Mouse (Mus musculus): ENCODE results near the gene Elmod1.
"Not testable (repeated sequence)": the region's sequence is repeated elsewhere in the genome, so short reads cannot be mapped to it uniquely, and the experiment has no call there.

The Elmod1 gene

DNA sequence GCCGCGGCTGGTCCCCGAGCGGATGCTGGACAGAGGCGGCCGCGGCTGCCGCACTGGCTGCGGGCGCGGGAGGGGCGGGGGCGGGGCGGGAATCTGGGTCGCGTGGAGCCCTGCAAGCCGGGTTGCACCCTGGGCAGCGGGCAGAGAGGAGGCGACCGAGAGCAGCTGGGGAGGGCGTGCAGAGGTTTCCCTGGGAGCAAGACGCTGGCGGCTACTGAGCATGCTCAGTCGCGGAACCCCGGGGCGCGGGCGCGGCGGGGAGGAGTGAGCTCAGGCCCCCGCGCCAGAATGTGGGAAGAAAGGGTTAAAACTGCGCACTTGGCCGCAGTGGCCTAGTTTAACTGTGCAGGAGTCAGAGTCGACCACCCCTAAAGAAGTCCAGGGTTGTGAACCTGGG, at the start of gene Elmod1:
Gene Elmod1, minus strand, starts transcription at position 180 of the 397 bp plus-strand sequence.
- peak; percentile 65 to 71 for DNase-seq (ENCODE audit: low spot score in 2 of 2)

DNA sequence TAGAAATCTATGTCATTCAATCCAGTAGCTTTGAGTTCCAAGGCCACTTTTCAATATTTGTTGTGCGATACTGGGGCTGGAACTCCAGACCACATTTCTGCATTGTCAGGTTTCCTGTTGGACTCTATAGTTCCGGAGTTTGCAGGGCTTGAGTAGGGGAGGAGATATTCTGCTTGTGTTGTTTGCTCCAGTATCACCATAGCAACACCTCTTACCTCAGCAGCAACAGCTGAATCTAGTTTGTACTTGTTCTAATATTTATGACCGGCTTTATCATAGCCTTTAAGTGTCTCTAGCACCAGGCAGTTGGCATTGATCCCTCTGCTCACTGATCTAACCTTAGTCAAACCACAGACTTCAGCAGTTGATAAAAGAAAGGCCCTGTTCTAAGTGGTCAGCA, 47.7 kb upstream of the Elmod1 start:
- DNase-seq (ENCODE audit: low spot score in 2 of 2), result no peak

DNA sequence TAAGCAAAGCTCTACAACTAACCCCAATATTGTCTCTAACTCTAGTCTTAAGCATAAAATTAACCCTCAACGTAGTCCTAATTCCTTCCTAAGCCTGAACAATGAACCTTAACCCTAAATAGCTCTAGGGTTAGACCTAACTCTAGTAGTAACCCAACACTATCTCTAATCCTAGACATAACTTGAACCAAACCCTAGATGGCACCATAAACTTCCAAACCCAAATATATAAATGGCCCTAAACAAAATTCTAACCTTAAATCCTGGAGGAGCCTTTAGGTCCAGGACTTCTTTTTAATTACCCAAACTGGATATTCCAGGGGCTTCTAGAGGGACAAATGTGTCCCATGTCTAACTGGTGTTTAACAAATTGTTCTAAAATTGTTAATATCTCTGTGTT, 19.4 kb upstream of the Elmod1 start:
- no peak for DNase-seq (ENCODE audit: low spot score in 2 of 2)

DNA sequence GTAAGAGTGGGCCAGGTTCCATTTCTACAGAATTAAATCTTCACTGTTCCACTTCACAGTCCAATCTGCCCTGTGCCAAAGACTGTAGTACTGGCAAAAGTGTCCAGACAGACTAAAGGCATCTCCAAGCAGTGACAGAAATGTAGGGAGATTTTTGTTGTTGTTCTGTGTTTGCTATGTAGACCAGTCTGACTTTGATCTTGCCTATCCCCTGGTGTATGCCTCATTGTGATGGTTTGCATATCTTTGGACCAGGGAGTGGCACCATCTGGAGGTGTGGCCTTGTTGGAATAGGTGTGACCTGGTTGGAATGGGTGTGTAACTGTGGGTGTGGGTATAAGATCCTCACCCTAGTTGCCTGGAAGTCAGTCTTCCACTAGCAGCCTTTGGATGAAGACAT, 17.5 kb upstream of the Elmod1 start:
- DNase-seq (ENCODE audit: low spot score in 2 of 2), result not testable (repeated sequence)

DNA sequence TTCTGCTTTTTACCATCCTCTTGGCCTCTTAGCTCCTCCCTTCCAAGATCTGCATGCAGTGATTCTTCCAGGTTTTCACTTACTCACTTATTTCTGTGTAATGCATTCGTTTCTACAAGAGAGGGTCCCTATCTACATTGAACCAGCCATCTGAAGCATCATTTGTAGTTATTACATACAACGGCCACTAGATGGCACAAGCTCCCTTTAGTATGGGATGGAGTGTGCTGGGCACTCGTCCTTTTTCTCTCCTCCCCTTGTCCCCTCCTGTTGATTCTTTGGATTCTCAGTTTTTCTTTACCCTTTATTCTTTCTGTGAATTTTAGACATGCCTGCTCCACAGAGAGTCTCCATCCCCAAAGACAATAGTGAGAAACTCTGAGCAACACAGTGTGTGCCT, 15.8 kb upstream of the Elmod1 start:
- no peak for DNase-seq (ENCODE audit: low spot score in 2 of 2)

DNA sequence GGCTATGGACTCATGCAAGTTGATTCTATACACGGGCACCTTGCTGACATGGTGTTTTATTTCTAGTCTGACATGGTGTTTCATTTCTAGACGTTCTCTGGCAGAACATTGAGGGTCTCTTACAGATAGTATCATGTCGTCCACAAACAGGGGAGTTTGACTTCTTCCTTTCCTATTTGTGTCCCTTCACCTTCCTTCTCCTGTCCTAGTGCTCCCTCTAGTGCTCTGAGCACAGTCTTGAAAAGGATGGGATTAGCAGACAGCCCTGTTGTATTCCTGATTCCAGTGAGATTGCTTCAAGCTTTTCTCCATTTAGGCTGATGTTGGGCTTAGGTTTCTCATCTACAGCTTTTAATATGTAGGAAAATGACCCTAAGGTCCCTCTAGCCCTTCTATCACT, 11.9 kb upstream of the Elmod1 start:
- DNase-seq (ENCODE audit: low spot score in 2 of 2), result no peak

DNA sequence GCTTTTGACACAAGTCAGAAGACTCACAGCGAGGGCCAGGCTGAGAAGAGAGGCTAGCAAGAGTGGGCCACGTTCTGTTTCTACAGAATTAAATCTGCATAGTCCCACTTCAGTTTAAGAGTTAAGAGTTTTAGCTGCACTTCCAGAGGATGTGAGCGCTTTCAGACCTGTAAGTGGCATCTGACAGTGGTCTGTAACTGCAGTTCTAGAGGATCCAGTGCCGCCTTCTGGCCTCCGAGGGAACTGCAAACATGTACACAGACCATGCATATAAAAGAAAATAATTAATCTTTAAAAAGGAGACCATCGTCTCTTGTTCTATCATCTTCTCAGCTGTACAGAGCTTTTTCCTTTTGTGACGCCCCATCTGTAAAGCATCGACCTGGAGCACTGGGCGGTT, 9.8 kb upstream of the Elmod1 start:
- no peak for DNase-seq (ENCODE audit: low spot score in 2 of 2)

DNA sequence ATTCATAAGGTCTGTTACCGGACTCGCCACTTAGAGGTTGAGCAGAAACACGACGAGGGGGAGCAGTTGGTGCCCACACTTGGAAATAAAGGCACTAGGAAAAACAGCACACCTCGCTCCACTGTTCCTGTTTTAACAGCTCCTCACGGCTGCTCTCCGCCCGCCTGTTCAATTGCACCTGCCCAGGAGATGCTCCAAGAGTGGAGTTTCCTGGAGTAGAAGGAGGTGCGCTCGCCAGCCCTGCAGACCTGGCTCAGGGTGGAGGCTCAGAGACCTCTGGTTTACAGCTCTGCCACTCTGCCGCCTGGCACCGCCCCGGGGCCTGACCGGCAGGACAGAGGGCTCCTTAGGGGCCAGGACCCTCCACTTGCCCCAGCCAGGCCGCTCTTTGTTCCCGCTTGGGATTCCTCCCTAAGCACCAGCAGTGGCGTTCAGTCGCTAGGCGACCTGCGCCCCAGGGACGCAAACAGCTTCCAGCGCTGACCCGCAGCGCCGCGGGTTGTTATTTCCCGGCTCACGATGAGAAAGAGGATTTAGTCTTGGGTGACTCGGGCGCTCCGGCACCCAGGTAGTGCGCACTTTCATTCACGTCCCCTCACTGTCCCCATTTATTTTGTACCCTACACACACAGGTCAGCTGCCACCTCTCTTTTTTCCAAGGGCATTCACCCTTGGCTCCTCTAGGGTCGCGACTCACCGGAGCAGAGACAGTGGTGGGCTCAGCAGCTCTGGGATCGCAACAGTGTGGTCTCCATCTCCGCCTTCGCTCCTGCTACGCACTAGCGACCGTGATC, 576 bp downstream of the Elmod1 start:
- peak in 1 of 2 experiments; percentile 18 for DNase-seq (ENCODE audit: low spot score in 2 of 2)

DNA sequence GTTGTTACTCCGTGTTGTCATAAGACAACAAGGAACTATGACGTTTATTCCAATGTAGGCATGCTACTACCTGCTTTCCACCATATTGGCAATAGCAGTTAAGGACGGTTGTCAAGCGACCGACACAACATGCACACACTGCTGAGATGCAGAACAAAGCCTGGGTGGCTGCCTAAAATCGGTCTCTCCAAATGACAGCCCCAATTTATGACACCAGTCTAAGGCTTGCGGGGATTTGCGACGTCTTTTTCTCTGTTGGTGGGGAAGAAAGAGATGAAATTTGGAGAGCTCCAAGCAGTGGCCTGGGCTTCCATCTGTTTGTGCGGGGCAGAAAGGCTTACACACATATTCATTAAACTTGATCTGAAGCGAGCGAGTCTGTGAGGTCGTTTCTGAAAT, 1.2 kb downstream of the Elmod1 start:
- no peak for DNase-seq (ENCODE audit: low spot score in 2 of 2)

DNA sequence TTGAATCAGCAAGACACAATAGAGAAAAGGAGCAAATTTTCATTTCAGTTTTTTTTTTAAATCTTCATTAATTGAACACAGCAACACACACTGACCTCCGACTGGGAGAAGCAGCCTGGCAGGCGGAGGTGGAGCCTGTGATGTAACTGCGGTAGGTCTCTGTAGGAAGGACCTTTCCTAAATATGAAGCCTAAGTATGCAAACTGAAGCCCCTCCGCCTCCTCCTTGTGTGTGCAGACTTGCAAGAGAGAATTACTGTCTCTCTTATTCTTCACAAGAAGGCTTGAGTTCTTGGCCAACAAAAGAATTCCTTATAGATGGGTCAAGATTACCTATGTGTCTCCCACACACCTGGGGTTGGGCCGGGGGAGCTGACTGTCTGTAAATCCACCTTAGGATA, 1.9 kb downstream of the Elmod1 start:
- DNase-seq (ENCODE audit: low spot score in 2 of 2), result no peak

DNA sequence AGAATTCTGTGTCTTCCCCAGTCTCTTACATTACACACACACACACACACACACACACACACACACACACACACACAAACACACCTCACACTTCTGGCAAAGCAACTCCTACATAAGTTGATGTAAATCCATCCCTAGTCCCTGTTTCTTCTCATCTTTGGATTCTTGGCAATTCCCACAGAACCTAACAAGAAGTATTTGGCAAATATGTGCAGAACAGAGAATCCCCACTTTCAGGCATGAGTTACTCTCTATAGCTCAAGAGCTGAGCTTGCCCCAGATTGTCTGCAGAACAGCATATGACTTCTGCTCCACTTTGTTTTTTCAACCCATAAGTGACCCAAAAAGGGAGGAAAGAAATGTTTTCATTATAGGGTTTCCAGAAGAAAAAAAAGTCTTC, 2.7 kb downstream of the Elmod1 start:
- no peak for DNase-seq (ENCODE audit: low spot score in 2 of 2)

DNA sequence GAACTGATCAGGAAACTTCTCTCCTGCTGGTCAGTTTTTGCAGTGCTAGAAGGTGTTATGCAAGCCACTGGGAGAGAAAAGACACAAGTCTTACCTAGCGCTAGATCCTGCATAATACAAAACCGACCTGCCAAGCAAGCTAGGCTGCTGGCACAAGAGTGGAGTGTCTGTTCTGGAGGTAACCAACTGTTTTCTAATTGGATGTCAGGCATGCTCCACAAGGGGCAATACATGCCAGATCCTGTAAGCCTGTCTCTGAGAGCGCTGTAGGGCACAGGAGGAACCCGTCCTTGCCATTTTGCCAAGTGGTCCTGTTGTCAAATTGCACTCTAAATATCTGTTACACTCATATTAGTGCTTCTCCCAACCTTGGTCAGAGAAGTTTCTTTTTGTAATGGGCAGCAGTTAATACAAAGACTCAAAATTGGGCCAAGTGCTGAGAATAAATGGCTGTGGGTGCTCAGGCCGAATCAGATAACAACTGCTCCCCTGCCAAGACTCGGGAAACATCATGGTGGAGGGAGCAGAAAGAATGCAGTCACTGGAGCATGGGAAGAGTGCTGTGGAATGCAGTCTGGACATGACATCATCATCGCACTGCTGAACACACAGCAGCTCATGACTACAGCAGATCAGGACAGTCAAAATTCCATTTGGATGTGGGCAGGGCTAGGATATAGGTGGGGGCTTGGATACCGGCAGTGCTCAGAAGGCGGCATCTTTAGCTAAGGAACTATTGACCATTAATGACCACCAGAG, 7.3 kb downstream of the Elmod1 start:
- no peak for DNase-seq (ENCODE audit: low spot score in 2 of 2)

DNA sequence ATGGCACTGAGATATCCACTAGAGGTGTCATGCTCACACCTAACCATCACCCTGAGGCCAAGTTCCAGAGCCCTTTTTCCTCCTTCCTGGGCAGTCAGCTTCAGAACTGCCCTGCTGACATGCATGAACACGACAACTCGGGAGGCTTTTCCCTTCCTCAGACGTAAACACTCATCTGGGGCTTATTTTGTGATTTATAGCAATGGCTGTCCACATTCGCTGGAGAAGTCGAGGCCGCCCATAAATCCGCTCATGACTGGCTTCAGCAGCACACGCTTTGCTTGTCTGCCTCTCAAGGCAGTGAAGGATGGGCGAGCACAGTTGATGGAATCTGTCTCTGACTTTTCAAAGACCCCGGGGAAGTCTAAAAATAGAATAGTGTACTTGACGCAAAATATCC, 18.1 kb downstream of the Elmod1 start:
- no peak for DNase-seq (ENCODE audit: low spot score in 2 of 2)

DNA sequence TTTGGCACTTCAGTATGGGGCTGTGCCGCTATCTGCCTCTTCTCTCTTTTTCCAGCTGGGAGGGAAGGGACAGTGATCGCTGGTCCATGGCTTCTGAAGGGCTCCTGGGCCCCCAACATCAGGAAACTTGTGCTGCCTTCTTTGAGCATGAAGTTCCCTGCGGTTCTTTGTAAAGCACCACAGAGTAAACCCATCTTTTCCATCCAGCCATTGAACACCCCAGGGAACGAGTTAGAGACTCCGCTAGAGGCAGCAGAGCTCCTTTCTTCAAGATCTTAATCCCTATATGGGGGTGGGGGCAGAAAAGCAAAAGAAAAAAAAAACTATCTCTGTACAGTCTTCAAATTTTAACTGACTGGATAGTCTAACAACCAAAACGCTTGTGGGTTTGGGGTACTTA, 20.2 kb downstream of the Elmod1 start:
- no peak for DNase-seq (ENCODE audit: low spot score in 2 of 2)

DNA sequence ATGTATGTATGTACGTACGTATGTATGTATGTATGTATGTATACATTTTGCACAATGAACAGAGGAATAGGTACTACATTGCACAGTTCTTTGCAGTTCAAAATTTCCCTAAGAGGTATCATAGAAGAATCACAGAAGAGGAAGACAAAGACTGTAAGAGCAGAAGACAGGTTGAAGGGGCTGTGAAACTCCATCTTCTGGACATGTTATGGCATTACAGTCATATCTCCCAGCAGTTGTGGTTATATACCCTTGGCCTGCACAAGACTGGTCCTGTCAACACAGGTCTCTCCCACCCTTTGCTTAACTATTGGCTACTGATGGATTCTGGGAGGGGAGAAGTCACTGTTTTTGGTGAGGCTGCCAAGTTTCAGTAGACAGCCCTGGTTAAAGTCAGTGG, 27.6 kb downstream of the Elmod1 start:
- DNase-seq (ENCODE audit: low spot score in 2 of 2), result no peak

DNA sequence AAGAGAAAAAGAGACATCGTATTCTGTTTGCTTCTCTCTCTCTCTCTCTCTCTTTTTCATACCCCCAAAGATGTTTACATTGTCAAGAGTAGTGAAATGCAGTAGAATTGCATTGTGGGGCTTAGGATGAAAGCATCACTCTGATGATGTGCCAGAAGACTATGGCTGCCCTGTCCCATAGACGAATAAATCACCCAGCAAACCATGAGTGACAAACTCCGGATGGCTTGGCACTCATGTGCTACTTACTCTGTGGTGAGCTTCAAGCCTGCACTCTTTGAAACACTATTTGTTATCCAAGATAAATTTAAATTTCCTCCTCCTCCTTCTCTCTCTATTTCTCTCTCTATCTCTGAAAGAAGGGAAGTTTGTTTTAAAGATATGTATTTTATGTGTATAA, 36.5 kb downstream of the Elmod1 start:
- no peak for DNase-seq (ENCODE audit: low spot score in 2 of 2)

DNA sequence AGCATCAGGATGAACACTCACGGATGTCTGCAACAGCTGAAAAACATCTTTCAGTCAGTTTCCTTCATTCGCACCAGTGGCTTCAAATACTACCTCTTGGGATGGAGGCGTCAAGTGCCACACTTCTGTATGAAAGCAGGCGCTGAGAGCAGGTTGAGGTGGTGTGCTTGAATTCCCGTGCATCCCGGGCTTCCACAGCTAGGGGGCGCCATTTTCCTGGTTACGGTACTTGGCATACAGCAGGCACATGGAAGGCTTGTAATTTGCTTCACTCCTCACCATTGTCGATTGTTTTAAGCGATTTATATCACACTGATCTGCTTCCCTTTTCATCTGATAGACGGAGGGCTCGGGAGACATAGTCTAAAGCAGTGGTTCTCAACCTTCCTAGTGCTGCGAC, 40.9 kb downstream of the Elmod1 start:
- DNase-seq (ENCODE audit: low spot score in 2 of 2), result peak; percentile 48 to 61

DNA sequence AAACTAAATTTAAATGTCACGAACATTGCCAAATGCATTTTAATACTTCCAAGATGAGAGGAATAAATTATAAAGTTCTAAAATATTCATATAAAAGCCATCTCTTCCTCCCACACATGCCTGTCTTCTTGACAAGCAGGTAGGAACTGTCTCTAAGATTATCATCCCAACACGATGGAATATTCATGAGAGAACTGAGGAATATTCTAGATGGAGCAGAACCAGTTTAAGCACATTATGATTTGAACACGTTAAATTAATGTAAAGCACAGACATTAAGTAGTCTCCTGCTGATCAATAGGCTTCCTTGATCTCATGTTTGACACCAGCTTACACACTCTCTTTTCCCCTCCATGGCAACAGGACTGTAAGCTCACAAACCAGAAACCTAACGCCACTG, 41.7 kb downstream of the Elmod1 start:
- no peak for DNase-seq (ENCODE audit: low spot score in 2 of 2)

DNA sequence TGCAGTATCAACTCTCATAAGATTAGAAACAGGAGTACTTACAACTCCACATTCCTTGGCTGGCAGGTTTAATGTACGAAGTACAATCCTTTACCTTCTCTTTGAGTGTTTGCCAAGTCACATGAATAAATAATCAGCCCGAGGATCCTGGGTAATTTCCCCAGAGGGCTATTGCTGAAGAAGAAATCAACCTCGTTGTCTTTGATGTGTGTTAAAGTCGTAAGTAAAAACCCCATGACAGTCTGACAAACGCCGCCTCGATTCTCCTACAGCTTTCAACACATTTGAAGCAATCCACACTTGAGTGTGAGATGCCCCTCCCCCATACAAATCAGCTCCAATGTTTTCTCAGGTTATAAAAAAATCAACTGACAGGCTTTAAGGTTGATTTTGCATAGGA, 44.2 kb downstream of the Elmod1 start:
- DNase-seq (ENCODE audit: low spot score in 2 of 2), result no peak

DNA sequence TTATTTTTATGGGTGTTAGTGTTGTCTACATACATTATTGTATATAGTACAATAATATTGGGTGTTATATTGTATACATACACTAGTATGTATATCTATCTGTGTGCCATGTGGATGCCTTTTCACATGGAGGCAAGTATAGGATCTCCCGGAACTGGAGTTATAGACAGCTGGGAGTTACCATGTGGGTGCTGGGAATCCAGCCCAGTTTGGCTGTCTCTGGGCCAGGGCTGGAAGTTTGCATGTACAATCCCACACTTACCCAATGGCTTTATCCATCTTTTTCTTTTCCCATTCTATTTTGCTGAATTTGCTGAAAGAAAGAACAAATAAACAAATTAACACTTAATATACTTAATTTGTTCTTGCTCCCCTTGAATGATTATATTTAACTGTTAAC, 54.0 kb downstream of the Elmod1 start:
- no peak for DNase-seq (ENCODE audit: low spot score in 2 of 2)

DNA sequence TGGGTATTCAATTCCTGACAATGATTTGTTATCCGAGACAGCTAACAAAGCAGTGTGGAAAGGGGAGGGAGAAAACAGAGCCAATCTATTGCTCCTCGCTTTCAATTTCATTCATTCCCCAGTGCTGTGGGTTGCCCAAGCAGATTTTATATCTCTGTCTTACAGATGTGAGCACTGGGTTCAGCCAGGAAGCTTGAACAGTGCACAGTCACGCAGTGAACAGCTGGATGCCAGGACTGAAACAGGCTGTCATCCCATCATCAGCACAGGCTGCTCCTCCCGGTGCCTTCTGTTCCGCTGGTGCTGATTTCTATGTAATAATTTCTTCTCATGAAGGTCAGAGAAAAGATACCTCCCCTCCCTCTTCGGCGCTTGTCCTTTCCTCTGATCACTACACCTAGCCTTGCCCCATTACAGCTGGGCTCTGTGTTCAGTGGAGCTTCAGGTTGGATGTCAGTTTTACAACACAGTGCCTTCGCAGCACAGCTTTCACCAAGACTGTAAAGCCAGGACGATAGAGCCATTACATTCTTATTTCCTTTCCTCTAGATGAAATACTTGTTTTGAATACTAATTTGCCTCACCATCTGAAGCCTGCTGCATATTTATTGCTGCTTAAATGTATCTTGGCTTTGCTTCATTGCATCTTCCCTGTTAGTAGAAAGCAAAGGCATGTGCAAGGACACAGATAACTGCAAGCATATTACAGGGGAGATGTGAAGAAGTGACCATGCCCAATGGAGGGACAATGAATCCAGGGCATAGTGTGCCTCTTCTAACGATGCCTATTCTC, 59.0 kb downstream of the Elmod1 start:
- DNase-seq (ENCODE audit: low spot score in 2 of 2), result no peak

DNA sequence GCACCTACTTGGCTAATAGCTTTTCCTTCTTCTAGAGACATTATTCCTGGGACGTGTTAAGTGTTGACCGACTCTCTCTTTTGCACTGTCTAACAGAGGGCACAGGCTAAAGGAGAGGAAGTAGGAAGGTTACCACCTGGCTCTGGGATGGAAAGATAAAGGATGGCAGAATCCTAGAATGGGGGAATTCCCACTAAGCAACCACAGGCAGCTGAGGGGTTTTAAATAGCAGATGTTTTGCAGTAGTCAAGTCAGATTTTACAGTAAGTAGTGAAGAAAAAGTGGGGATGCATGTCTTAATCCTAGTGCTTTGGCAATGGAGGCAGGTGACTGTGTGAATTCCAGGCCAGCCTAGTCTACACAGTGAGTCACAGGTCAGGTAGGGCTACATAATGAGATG, 64.3 kb downstream of the Elmod1 start:
- DNase-seq (ENCODE audit: low spot score in 2 of 2), result no peak

DNA sequence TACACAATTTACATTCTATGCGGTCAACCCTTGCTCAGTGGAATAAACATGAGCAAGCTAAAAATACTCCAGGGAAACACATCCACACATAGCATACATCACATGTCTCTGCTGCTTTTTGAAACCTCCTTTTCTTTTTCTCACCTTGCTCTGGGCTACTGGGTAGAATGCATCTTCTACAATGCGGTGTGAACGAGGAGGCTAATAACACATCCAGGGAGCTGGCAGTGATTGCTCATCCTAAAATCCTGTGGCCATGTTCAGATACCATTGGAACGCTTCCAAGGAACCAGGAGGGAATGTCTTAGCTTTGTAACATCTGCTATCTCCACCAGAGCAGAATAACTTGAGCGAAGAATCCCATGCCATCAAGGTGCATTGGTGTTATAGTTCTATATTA, 64.8 kb downstream of the Elmod1 start:
- no peak for DNase-seq (ENCODE audit: low spot score in 2 of 2)

All from right cerebral cortex, postnatal 36 days (tissue).